Mouse (Mus musculus) left cerebral cortex, postnatal 4 days (tissue): ENCODE results near the gene Atp1a1. TPM values are rescaled to one million over a fixed set of nuclear protein-coding genes. Genes with fewer than 3 reads are reported as not detected.

Experiments
- DNase-seq: peaks from one replicate; pipeline ENCODE4 v3.0.0-alpha.2; 2022
- intact Hi-C: fragments of 180-260 bp; cut with DNase I; formaldehyde crosslinking; loops from one replicate; pipeline ENCODE4 v1.15.1; 2025
- total RNA-seq, 2 experiments: library from RNA; stranded (reverse); gene quantifications; 2 replicates each; pipeline ENCODE4 v1.2.3; 2021

Gene Atp1a1
- total RNA-seq: 100 to 1,000 TPM; 205 to 223 TPM

DNA sequence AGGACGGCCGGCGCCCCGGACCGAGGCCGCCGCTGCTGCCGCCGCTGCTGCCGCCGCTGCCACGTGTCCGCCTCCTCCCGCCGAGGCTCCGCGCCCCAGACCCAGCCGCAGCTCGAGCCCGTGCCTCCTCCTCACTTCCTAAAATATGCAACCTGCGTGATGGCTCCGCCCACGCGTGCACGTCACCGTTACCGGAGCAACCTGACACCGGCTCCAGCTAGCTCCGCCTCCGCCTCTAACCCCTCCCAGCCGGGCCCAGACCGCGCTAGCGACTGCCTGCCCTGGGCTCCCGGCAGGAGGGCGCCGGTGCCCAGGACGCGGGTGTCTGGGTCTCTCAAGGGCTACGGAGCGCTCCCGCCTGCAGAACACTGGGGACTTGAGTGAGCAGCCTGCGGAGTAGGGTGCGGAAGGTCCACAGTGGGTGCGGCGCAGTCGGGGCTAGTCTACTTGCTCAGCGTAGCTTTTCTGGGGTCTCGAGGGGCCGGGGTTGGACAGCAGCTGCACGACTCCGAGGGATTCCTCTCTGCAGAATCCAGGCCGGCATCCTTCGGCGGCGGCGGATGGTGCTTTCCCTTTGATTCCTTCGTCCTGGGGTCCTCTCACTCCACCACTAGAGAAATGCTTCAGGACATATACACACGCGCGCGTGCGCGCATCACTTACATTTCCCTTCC is at the start of gene Atp1a1:
Gene Atp1a1 (minus strand): TSS at position 135 of the 674 bp plus-strand sequence.
- intact Hi-C loops: loop anchor here (5.0 kb wide), 1 partner anchor 203 kb away; no protein-coding TSS in a partner anchor
- peak; percentile 97 for DNase-seq

DNA sequence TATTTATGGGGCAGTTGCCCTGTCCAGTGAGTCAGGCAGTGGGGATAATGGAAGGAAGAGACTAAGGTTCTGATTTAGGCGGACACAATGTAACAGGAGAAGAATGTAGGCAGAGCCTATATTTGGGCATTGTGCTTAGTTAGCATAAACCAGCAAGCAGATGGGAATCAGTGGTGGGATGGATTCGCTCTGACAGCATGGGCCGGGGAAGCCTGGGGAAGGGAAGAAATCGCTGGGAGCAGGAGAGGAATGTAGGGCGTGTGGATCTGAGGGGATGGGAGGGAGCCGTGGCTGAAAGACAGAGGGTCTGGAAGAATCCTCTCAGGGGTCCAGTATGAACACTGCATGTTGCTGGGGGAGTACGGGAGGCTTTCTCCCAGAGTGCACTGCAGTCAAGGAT is 49.0 kb upstream of the Atp1a1 start:
- intact Hi-C loops: no loop called here
- peak; percentile 61 for DNase-seq

DNA sequence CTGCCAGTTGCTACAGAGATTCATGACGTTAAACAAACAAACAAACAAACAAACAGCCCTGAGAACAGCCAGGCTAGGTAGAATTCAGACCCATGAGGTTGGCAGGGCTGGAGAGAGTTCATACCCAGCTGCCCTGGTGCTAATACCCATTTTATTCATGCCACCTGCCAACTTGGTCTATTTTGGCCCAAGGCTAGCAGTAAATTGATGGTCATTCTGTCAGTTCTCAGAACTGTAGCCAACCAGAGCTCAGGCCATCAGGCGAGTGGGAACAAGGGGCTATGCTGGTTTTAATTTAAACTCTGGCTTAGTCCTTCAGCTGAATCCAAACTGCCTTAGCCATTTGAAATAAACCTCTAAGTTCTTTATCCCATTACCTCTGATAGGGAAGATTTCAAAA is 48.5 kb upstream of the Atp1a1 start:
- intact Hi-C loops: no loop called here
- peak; percentile 47 for DNase-seq

DNA sequence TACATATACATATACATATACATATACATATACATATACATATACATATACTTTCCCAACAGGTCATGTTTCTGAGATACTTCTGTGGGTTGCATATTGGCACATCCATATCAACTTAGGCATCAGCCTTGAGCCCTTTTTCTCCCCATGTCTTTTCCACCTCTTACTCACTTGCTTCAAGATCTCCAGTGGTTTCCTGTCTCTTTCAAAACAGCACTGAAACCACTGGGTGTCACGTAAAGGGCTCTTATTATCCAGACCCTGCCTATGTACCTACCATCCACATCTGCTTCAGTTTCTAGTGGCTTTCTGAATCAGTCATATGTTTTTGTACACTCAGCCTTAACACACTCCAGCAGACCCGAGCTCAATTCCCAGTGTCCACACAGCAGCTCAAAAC is 45.8 kb upstream of the Atp1a1 start:
- intact Hi-C loops: no loop called here
- DNase-seq: no peak

DNA sequence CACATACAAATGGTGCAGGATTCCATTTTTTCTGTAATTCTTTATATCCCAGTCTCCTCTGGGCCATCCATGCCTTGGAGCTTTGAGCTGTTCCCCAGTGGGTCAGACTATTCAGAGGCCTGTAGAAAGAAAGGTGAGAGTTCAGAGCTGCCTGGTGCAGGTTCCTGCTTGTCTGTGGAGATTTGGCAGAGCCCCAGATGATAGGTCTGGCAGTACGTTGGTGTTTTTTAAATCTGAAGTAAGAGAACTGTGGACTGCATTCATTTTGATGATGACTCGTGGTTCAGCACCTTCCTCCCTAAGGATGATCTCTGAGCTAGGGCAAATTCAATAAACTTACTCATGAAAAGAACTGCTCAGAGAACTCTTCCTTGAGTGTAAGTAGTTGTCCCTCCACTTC is 44.8 kb upstream of the Atp1a1 start:
- DNase-seq: no peak
- intact Hi-C loops: no loop called here

DNA sequence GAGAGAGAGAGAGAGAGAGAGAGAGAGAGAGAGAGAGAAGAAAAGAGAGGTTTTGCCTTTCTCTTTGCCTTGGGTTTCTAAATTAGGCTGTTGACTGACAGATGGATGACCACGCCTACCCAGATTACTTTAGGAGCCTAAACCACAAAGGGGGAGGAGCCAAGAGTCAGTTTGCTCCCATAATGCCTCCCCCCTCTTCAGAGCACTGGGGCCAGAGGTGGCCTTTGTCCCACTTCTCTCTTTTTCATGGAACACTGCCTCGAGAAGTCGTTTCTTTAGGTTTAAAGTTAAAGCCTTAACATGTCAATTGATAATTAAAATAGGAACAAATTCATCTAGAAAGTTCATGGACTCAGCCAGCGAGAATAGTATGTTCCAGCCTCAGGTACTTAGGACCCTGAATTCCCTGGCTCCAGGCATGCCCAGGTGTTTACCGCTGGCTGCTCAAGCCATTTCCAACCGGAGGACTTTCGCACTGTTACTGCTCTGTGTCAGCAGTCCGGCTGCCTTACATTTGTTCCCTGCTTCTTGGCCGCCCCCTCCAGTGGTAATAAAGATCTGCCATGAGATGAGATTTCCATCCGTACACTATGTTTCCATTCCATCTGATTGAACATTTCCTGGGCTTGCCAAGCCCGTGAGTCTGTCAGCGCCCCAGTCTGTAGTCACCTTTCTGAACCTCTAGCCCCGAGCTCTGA is 43.8 kb upstream of the Atp1a1 start:
- no peak for DNase-seq
- intact Hi-C loops: no loop called here

DNA sequence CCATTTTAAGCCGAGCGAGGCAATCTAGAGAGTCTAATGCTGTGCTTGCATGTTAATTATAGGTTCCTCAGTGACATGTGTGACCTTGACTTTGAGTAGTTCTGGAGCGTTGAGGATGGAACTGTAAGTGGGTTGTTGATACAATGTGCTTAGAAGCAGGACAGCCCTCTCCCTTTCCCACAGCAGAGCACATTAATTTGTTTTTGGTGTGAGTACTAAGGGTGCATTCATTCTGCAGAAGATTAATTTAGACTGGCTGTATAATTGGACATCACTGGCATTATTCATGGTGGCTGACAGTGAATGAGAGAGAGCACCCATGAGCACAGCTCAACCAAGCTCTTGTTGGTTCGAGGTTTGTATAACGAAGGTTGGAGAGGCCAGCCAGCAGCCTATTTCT is 42.3 kb upstream of the Atp1a1 start:
- intact Hi-C loops: no loop called here
- DNase-seq: no peak

DNA sequence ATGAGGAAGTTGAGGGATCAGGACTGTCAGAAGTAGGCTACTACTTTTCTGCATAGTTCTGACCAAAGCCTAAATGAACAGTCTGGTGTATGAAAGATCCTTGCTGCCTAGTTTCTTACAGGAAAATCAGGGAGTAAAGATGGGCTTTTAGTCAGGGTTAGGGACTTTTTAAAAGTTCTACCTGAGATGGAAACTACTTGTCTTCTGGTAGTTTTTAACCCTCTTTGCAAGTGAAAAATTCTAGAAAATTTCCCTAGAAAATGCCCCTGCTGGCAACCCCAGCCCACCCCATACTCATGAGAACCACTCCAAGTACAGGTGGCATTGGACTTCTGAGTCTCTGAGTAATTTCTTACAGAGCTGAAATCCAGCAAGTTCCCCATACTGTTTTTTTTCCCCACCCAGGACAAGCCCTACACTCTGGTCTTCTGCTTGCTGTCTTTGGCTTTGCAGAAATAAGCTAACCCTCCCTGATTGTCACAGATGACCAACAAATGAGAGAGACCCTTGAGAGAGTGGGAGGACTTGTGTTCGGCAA is 41.2 kb upstream of the Atp1a1 start:
- intact Hi-C loops: no loop called here

DNA sequence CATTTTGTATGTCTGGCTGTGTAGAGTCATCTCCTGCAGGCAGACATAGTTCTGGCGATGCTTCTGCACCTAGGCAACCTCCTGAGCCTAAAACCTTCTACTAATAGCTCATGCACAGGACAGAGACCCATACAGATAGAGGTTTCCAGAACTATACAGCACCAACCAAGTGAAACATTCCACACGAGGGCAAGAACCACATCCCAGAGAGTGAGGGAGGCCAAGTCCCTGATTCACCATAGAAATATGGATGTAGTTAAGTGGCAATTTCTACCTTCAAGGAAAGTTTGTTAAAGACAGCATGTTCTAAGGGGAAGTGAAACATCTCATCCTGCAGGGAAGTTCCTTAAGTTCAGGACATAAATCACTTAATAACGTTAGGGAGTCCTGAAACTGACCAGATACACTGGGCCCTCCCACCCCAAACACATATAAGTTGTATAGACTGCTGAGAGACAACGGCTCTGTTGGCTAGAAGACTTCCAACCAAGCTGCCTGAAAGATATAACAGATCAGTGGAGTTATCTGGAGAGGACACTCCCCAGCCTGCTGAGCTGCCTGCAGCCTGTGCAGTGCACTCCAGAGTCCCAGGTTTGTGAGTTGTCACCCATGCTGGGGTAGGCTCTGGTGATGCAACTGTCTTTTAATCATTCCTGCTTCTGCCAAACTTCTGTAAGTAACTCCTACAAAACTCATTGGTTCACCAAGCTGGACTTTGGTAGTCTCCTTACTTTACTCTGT is 39.7 kb upstream of the Atp1a1 start:
- intact Hi-C loops: no loop called here
- DNase-seq: no peak

More for the DNA sequence above, 41.2 kb upstream of the Atp1a1 start:
- DNase-seq: no peak

DNA sequence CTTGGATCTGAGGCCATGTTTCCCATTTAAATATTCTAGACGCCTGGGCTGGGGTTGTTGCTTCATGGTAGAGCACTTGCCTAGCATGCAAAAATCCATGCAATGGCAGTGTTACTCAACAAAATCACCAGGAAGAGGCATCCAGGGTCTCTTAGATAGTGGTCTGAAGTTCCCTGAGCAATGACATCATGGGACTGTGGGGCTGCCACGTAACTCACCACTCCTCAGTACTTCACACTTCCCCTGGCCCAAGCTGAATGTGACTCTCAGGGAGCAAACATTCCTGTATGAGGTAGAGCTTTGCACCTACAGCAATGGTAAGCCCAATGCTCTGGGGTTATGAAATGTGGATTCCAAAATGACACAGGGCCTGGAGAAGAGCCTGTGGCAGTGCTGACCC is 38.8 kb upstream of the Atp1a1 start:
- intact Hi-C loops: no loop called here
- DNase-seq: no peak

DNA sequence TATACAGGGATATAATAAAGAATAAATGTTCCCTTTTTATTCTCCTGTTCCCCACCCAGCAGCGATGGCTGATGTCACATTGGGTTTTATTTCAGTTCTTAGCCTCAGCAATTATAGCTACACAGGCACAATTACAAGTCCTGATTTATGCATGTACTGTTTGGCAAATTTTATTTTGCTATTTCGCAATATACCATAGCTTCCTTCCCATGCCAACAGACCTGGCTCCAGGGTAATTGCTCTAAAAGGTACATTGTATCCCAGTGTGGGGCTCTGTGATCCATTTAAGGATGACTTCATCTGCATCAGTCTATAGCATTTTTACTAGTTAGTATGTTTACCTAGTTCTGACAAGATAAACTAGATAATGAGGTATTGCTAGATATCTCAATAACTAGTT is 33.7 kb upstream of the Atp1a1 start:
- intact Hi-C loops: no loop called here
- no peak for DNase-seq

DNA sequence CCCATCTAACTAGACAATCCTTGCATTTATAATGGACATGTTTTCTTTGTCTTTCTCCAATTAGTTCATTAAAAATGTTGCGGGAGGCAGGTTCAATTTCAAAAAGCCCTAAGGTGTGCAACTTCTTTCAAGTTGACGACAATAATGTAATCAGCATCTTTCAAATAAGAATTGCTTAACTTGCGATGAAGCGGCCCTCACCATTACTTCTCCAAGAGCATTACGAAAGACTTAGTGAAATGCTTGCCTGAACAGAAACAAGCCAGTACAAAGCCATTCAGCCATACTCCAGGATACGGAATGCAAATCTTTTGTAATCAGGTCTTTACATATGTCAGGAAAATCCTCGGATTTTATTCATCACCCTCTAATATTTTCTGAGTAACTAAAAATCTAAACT is 32.0 kb upstream of the Atp1a1 start:
- no peak for DNase-seq
- intact Hi-C loops: no loop called here

DNA sequence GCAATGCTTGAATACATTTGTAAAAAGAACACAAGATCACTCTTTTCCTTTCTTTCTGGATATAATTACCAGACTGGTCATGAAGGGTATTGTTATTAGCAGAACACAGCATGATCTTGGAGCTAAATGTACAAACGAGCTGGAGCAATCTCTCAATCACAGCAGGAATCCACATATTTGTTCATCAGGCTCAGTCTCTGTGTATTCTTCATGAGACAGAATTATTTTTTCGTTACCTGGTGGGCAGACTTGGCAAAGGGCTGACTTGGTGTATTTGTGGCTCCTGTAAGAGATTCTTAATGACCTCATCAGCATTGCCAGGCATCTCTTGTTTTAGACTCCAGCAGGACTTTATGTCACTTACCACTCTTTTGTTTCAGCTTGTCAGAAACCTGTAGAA is 31.6 kb upstream of the Atp1a1 start:
- no peak for DNase-seq
- intact Hi-C loops: no loop called here

DNA sequence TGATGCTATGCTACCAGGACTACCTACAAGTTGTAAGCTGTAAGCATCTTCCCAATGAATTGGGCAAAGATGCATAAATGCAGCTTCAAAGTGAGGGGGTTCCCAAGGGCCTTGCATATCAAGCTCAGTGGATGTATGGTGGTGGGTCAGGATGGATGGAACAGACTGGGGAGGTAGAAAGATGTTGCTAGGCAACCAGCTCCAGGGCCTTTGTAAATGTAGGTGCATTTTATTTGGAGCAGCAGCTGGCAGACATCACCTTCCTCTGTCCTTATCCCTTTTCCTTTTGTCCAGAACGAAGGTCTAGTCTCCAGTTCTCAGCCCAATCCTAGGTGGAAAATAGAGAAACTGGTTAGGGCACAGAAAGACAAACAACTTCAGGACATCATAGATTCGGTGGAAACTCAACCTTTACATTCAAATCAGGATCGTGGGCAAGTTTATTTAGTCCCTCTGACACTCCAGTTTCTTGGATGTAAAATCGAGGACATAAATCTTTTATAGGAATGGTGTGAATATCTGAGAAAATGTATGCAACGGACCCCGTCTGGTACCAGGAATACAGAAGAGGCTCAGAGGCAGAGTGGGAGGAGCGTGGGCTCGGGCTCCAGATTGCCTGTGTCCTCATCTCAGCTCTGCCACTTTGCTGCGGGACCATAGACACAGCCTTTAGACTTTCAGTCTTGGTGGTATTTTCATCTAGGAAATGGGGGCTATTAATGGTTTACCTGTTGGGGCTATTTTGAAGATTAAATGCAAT is 29.8 kb upstream of the Atp1a1 start:
- no peak for DNase-seq
- intact Hi-C loops: no loop called here

DNA sequence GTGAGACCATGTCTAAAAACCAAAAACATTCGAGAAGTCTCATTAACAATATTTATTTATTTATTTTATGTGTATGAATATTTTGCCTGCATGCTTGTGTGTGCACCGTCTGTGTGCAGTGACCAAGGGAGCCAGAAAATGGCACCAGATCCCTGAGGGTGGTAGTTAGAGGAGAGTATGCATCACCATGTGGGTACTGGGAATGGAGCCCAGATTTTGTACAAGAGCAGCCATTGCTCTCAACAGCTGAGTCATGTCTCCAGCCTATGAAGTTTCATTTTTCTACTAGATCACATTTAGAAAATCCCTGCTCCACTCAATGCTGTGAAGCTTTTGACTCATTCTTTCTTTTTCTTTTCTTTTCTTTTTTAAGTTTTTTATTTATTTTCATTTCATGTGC is 23.8 kb upstream of the Atp1a1 start:
- intact Hi-C loops: no loop called here
- DNase-seq: no peak

DNA sequence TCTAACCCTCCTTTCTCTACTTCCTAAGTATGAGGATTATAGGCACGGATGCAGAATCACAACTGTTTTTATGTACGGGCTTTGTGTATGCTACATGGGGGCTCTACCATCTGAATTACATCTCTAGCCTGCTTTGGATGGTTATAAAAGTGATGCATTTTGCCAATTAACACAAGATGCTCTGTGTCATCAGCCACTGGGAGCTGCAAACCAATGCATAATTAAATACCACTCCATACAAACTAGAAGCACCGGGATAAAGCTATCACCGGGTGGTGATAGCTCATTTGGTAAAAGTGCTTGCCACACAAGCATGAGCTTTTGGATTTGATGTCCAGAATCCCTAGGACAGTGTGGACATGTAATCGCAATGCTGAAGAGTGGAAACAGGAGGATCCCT is 19.8 kb upstream of the Atp1a1 start:
- intact Hi-C loops: no loop called here
- DNase-seq: no peak

DNA sequence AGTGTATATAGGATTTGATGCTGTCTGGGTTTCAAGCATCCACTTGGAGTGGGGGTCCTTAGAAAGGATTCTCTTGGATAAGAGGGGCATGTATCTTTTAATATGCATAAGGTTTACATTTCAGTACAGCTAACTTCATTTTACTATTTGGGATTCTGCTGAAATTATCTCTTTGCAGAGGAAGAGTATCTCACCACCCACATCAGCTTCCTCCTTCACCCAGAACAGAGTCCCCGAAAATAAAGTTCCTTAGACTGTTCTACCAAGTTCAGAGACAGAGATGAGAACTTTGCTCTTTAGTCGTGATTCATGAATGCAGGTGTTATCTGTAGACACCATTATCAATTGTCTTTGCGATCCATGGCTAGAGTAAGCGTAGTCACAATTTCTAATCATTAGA is 14.5 kb upstream of the Atp1a1 start:
- intact Hi-C loops: no loop called here
- no peak for DNase-seq

DNA sequence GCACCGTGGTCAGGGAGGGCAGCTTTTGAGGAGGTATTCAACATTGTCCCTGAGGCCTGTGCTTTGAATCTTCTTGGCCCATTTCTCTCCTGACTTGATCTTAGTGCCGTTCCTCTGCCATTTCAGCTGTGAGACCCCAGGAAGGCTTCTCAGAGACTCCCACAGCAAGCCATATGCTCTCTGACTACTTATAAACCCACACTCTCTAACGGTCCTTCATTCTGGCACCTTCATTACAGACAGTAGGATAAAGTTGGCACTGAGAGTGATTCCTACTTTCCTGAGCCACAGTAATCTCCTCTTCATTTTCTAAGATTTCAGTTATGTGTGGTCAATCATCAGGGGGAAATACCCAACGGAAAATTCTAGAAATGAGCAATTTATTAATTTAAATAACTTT is 14.0 kb upstream of the Atp1a1 start:
- no peak for DNase-seq
- intact Hi-C loops: no loop called here

DNA sequence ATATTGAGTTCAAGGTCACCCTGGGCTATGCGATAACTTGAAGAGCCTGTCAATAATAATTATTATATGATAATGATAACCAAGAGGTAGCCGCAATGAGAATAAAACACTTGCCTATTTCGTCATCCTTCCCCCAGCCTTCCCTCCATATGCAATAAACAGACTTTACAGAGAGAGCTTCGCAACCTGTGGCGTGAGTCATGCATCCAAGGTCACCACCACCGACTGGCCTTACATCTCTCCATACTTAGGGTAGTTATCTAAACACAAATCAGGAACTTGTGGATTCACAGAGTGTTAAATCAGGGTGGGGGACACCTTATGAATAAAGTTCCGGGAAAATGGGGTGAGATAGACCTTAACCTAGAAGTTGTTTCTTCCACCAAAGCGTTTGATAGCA is 13.0 kb upstream of the Atp1a1 start:
- intact Hi-C loops: no loop called here
- no peak for DNase-seq

DNA sequence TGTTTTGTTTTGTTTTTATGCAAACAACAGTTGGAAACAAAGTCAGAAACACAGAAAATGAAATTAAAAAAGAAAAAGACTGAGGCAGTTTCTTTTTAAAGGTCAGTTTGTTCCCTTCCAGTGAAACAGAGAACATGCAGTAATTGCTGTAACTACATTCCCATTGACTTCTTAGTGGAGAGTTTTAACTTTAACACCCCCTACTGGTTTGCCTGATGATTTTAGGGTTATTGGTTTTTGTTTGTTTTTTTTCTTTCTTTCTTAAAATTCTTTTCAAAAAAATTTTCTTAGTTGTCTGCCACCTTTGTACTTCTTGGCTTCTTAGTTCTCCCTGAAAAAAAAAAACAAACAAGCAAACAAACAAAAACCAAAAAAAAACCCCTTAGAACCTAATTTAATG is 12.5 kb upstream of the Atp1a1 start:
- no peak for DNase-seq
- intact Hi-C loops: no loop called here

DNA sequence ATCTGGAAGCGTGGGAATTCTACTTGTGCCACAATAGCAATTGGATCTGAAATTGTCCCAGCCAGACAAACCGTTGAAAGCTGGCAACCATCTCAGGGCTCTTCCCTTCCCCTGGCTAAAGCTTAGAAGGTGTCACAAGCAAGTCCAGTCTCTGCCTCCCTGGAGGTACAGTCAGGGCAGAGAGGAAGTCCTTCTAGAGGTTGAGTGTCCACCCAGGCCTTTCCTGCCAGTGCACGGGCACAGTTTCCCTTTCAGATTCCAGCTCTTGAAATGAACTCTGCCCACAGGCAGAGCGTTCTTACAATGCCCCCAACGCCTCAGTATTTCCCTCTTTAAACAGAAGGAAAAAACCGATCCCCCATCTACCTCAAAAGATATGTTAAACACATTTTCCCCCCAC is 11.4 kb upstream of the Atp1a1 start:
- intact Hi-C loops: no loop called here
- DNase-seq: no peak
